Mouse (Mus musculus): Measurements from ENCODE around the gene Elf1.
A peak's percentile ranks its signal among the peaks of the same experiment; 100 is the strongest.
"Not testable (repeated sequence)": the region's sequence is repeated elsewhere in the genome, so short reads cannot be mapped to it uniquely, and the experiment has no call there.

Elf1 gene

GRCm38 (mm10) chr14:79522387-79522786 is 41.4 kb downstream of the Elf1 start:
- no peak for DNase-seq

- not testable (repeated sequence) for DNase-seq
Observed at GRCm38 (mm10) chr14:79526106-79526505, 45.1 kb downstream of the Elf1 start.

GRCm38 (mm10) chr14:79527704-79528103 is 46.7 kb downstream of the Elf1 start:
- DNase-seq, result no peak

GRCm38 (mm10) chr14:79529581-79530554 is 48.9 kb downstream of the Elf1 start:
- no peak for DNase-seq

- DNase-seq, result no peak
Observed at GRCm38 (mm10) chr14:79530761-79531160, 49.8 kb downstream of the Elf1 start.

- no peak for DNase-seq
Observed at GRCm38 (mm10) chr14:79532036-79532776, 51.2 kb downstream of the Elf1 start.

GRCm38 (mm10) chr14:79533350-79533749 is 52.4 kb downstream of the Elf1 start:
- DNase-seq, result no peak

GRCm38 (mm10) chr14:79534206-79534605 is 53.2 kb downstream of the Elf1 start:
- no peak for DNase-seq

- DNase-seq, result not testable (repeated sequence)
Observed at GRCm38 (mm10) chr14:79534656-79535055, 53.7 kb downstream of the Elf1 start.

- DNase-seq, result no peak
Observed at GRCm38 (mm10) chr14:79535318-79535717, 54.3 kb downstream of the Elf1 start.

- no peak for DNase-seq
Observed at GRCm38 (mm10) chr14:79536011-79536410, 55.0 kb downstream of the Elf1 start.

- no peak for DNase-seq
Observed at GRCm38 (mm10) chr14:79536837-79537236, 55.8 kb downstream of the Elf1 start.

GRCm38 (mm10) chr14:79537463-79537862 is 56.5 kb downstream of the Elf1 start:
- no peak for DNase-seq

GRCm38 (mm10) chr14:79537921-79538320 is 56.9 kb downstream of the Elf1 start:
- no peak for DNase-seq

GRCm38 (mm10) chr14:79541606-79542005 is 60.6 kb downstream of the Elf1 start:
- DNase-seq, result no peak

- no peak for DNase-seq
Observed at GRCm38 (mm10) chr14:79549343-79549742, 68.3 kb downstream of the Elf1 start.

- no peak for DNase-seq
Observed at GRCm38 (mm10) chr14:79551929-79552328, 70.9 kb downstream of the Elf1 start.

GRCm38 (mm10) chr14:79552854-79553253 is 71.9 kb downstream of the Elf1 start:
- DNase-seq, result no peak

- no peak for DNase-seq
Observed at GRCm38 (mm10) chr14:79557796-79558195, 76.8 kb downstream of the Elf1 start.

- peak; percentile 4 for DNase-seq
Observed at GRCm38 (mm10) chr14:79562745-79563144, 81.8 kb downstream of the Elf1 start.

- DNase-seq, result no peak
Observed at GRCm38 (mm10) chr14:79564784-79565183, 83.8 kb downstream of the Elf1 start.

- DNase-seq, result no peak
Observed at GRCm38 (mm10) chr14:79573482-79574191, 92.6 kb downstream of the Elf1 start.

GRCm38 (mm10) chr14:79574361-79574760 is 93.4 kb downstream of the Elf1 start:
- no peak for DNase-seq

All from right cerebral cortex, adult 18-20 months (tissue).